Mouse (Mus musculus) embryonic facial prominence, embryonic 15.5 days (tissue): ENCODE results near the gene Emc4. TPM values are rescaled to one million over a fixed set of nuclear protein-coding genes. Genes with fewer than 3 reads are reported as not detected.

Experiments
- ATAC-seq: fragments of 200-750 bp; cut with Nextera tagmentation; 2 replicates; pipeline ENCODE4 v1.8.0; 2017; ENCODE audit warnings: low read depth, moderate TSS enrichment; ENCODE audit not compliant: insufficient number of reproducible peaks, low FRiP score, low TSS enrichment
- H3K27ac ChIP-seq: fragments of 300-500 bp; sonication (generic); replicated peaks from 2 replicates; pipeline ENCODE4 v1.5.1; 2015; ENCODE audit warnings: mild to moderate bottlenecking, inconsistent platforms
- H3K27me3 ChIP-seq: fragments of 300-500 bp; sonication (generic); 2 replicates; pipeline ENCODE4 v1.6.1; 2015; ENCODE audit warnings: inconsistent platforms
- H3K36me3 ChIP-seq: fragments of 300-500 bp; sonication (generic); 2 replicates; pipeline ENCODE4 v1.6.1; 2015; ENCODE audit warnings: mild to moderate bottlenecking, inconsistent platforms
- H3K4me1 ChIP-seq: fragments of 300-500 bp; sonication (generic); 2 replicates; pipeline ENCODE4 v1.6.1; 2015; ENCODE audit warnings: inconsistent platforms
- H3K4me2 ChIP-seq: fragments of 300-500 bp; sonication (generic); replicated peaks from 2 replicates; pipeline ENCODE4 v1.6.1; 2015; ENCODE audit warnings: mild to moderate bottlenecking, inconsistent platforms
- H3K4me3 ChIP-seq: fragments of 300-500 bp; sonication (generic); replicated peaks from 2 replicates; pipeline ENCODE4 v1.5.1; 2015; ENCODE audit warnings: mild to moderate bottlenecking, inconsistent platforms
- H3K9ac ChIP-seq: fragments of 300-500 bp; sonication (generic); 2 replicates; pipeline ENCODE4 v1.6.1; 2015; ENCODE audit warnings: inconsistent platforms
- H3K9me3 ChIP-seq: fragments of 300-500 bp; sonication (generic); replicated peaks from 2 replicates; pipeline ENCODE4 v1.6.1; 2016; ENCODE audit warnings: inconsistent platforms
- WGBS: fragments of 180-500 bp; shearing (Covaris S2); methylation state at CpG from one replicate; pipeline ENCODE4 v1.1.7; 2015; 5-methylcytosine and 5-hydroxymethylcytosine counted together
- polyA plus RNA-seq: library from polyadenylated mRNA; unstranded; fragments of >200 nt; fragmentation: Nextera tagmentation; extraction: Ambion mirVana; gene quantifications from 2 replicates; pipeline ENCODE4 v1.2.1, GENCODE M21; 2015

The Emc4 gene
- polyA plus RNA-seq, 1 experiment from 2014 or later: 124 TPM

- Histone ChIP-seq H3K27ac (no peak overlapping the region), H3K4me3 (no peak overlapping the region), H3K36me3 (peaks cover 14% of the 10 kb centered on the region), H3K9me3 (no peaks in the 10 kb centered on the region), H3K9ac (no peak overlapping the region), H3K4me2 (no peak overlapping the region), H3K4me1 (no peaks in the 10 kb centered on the region), H3K27me3 (no peaks in the 10 kb centered on the region)
- no peak for ATAC-seq
- 77% methylated on average over 4 of the region's 4 CpGs for WGBS
Observed at GRCm38 (mm10) chr2:112332051-112332898, 35.6 kb downstream of the Emc4 start.

DNA sequence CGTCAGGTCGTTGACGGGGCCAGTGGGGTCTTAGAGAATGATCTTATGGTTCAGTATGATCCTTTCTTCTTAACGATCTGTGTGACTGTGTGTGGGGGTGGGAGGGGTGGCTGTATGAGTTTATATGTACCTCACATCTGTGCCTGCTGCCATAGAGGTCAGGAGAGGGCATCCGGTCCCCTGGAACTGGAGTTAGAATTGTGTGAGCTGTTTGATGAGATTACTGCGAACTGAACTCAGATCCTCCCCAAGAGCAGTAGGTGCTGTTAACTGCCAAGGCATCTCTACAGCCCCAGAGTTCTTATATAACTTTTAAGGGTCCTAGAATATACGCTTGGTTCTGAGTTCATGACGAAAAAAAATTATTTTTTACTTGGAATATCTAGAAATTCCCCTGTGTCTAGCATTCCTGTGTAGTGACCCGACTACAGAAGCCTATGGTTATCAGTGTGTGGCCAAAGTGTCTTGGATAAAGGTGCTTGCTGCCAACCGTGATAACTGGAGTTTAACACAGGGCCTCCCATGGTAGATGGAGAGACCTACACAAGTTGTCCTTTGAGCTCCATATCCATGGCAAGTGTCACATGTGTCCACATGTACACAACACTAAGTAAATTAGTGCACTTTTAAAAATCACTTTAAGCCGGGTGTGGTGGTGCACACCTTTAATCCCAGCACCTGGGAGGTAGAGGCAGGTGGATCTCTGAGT lies 39.6 kb downstream of the Emc4 start:
- no peak overlapping the region for H3K9ac ChIP-seq
- H3K4me3 ChIP-seq: no peak overlapping the region
- no peaks in the 10 kb centered on the region for H3K27me3 ChIP-seq
- no peak overlapping the region for H3K27ac ChIP-seq
- H3K4me2 ChIP-seq: no peak overlapping the region
- H3K9me3 ChIP-seq: no peaks in the 10 kb centered on the region
- no peaks in the 10 kb centered on the region for H3K36me3 ChIP-seq
- ATAC-seq: no peak
- WGBS: 84% methylated on average over 11 of the region's 11 CpGs
- H3K4me1 ChIP-seq: no peaks in the 10 kb centered on the region

DNA sequence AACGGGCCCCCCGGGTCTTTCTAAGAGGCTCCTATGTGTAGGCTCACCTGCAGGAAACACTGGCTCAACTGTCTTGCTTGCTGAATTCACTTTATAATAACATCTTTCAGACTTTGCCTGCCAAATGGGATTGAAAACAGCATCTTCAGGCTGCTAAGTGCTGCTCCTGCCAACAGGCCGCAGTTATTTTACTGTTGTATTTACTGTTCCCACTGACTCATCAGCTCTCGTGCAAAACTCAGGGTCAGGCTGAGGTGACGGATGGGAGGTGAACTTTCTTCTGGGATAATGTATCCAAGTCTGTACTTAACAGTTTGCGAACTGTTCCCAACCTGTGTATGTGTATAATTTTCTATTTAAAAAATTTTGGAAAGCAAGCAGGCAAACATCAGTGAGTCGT lies 48.9 kb downstream of the Emc4 start:
- no peak overlapping the region for H3K4me3 ChIP-seq
- no peak overlapping the region for H3K9ac ChIP-seq
- no peaks in the 10 kb centered on the region for H3K4me1 ChIP-seq
- no peak for ATAC-seq
- no peaks in the 10 kb centered on the region for H3K9me3 ChIP-seq
- H3K27ac ChIP-seq: no peak overlapping the region
- H3K27me3 ChIP-seq: no peaks in the 10 kb centered on the region
- no peak overlapping the region for H3K4me2 ChIP-seq
- 68% methylated on average over 7 of the region's 7 CpGs for WGBS
- no peaks in the 10 kb centered on the region for H3K36me3 ChIP-seq

GRCm38 (mm10) chr2:112318227-112318626 lies 49.6 kb downstream of the Emc4 start:
- H3K27me3 ChIP-seq: no peaks in the 10 kb centered on the region
- no peak for ATAC-seq
- no peak overlapping the region for H3K9ac ChIP-seq
- H3K36me3 ChIP-seq: no peaks in the 10 kb centered on the region
- H3K9me3 ChIP-seq: no peaks in the 10 kb centered on the region
- no peak overlapping the region for H3K4me3 ChIP-seq
- H3K4me2 ChIP-seq: no peak overlapping the region
- no peak overlapping the region for H3K27ac ChIP-seq
- H3K4me1 ChIP-seq: no peaks in the 10 kb centered on the region
- 67% methylated on average over 2 of the region's 2 CpGs for WGBS

GRCm38 (mm10) chr2:112315638-112316037 lies 52.2 kb downstream of the Emc4 start:
- WGBS: 75% methylated on average over 7 of the region's 7 CpGs
- Histone ChIP-seq H3K27ac (no peak overlapping the region), H3K27me3 (no peaks in the 10 kb centered on the region), H3K9me3 (no peaks in the 10 kb centered on the region), H3K4me2 (no peak overlapping the region), H3K4me3 (no peak overlapping the region), H3K4me1 (no peaks in the 10 kb centered on the region), H3K9ac (no peak overlapping the region), H3K36me3 (no peaks in the 10 kb centered on the region)
- ATAC-seq: no peak

Other genes with a start within 250 kb of the Emc4 start
- gene Olfr1316, start 233.1 kb downstream of the Emc4 start, polyA plus RNA-seq: not detected in 2 replicates
- gene Olfr1317, start 227.7 kb downstream of the Emc4 start, polyA plus RNA-seq: not detected in 2 replicates
- gene Olfr1318, start 213.8 kb downstream of the Emc4 start, polyA plus RNA-seq: 0.09 TPM in 1 of 2 replicates, not detected in the other
- 24.5 and 35.9 TPM in 2 replicates for gene Lpcat4, start 128.6 kb downstream of the Emc4 start, polyA plus RNA-seq
- gene Nutm1, start 108.7 kb downstream of the Emc4 start, polyA plus RNA-seq: not detected in 2 replicates
- 201 and 206 TPM in 2 replicates for gene Nop10, start 106.1 kb downstream of the Emc4 start, polyA plus RNA-seq
- 11.1 and 11.8 TPM in 2 replicates for gene Slc12a6, start 102.2 kb downstream of the Emc4 start, polyA plus RNA-seq
- gene Gm21985, start 101.7 kb downstream of the Emc4 start, polyA plus RNA-seq: not detected in 2 replicates
- 49.0 and 50.4 TPM in 2 replicates for gene Katnbl1, start 11.2 kb upstream of the Emc4 start, polyA plus RNA-seq
- 19.6 TPM in 2 replicates for gene Emc7, start 87.0 kb upstream of the Emc4 start, polyA plus RNA-seq
- gene Chrm5, start 112.7 kb upstream of the Emc4 start, polyA plus RNA-seq: 0.13 TPM in 1 of 2 replicates, not detected in the other
- gene Aven, start 124.9 kb upstream of the Emc4 start, polyA plus RNA-seq: 4.9 and 5.3 TPM in 2 replicates